Mouse (Mus musculus) thymus, adult 2 months (tissue): ENCODE results near the gene Dexi. TPM values are rescaled to one million over a fixed set of nuclear protein-coding genes. Genes with fewer than 3 reads are reported as not detected.

Source experiments
- DNase-seq: peaks from one replicate; pipeline ENCODE4 v3.0.0; 2021
- H3K27ac ChIP-seq: fragments of 200-500 bp; 2 replicates; pipeline ENCODE4 v1.5.1; 2012; ENCODE audit warnings: low read length, control low read depth; ENCODE audit not compliant: control insufficient read depth, insufficient read depth
- H3K27me3 ChIP-seq: fragments of 200-500 bp; 2 replicates; pipeline ENCODE4 v1.6.1; 2012; ENCODE audit warnings: mild to moderate bottlenecking, low read length, moderate library complexity, mixed read lengths; ENCODE audit not compliant: control insufficient read depth, insufficient read depth
- H3K36me3 ChIP-seq: fragments of 200-500 bp; 2 replicates; pipeline ENCODE4 v1.6.1; 2012; ENCODE audit warnings: mild to moderate bottlenecking, low read length, moderate library complexity; ENCODE audit not compliant: control insufficient read depth, insufficient read depth
- H3K4me1 ChIP-seq: fragments of 200-500 bp; replicated peaks from 2 replicates; pipeline ENCODE4 v1.6.1; 2012; ENCODE audit warnings: low read length; ENCODE audit not compliant: control insufficient read depth, insufficient read depth
- H3K4me3 ChIP-seq: fragments of 200-500 bp; 2 replicates; pipeline ENCODE4 v1.5.1; 2012; ENCODE audit warnings: mild to moderate bottlenecking, low read length, control low read depth, moderate library complexity; ENCODE audit not compliant: control insufficient read depth, insufficient read depth
- CTCF ChIP-seq: fragments of 200-500 bp; IDR thresholded peaks from 2 replicates; pipeline ENCODE4 v1.5.1; 2012; ENCODE audit warnings: mild to moderate bottlenecking, control low read depth, low read length, moderate library complexity, borderline replicate concordance; ENCODE audit not compliant: control insufficient read depth, poor library complexity, insufficient read depth; ENCODE audit errors: extremely low read depth
- POLR2A ChIP-seq: fragments of 200-500 bp; IDR thresholded peaks from 2 replicates; pipeline ENCODE4 v1.6.1; 2012; ENCODE audit warnings: mild to moderate bottlenecking, low read length, control low read depth, moderate library complexity; ENCODE audit not compliant: control insufficient read depth, poor library complexity, insufficient read depth; ENCODE audit errors: extremely low read depth
- WGBS: fragments of 180-500 bp; shearing (Covaris S2); methylation state at CpG from one replicate; pipeline ENCODE4 v1.1.7; 2018; 5-methylcytosine and 5-hydroxymethylcytosine counted together
- polyA plus RNA-seq: library from polyadenylated mRNA; depleted of rRNA; stranded (reverse); fragments of >200 nt; gene quantifications from 2 replicates; pipeline ENCODE4 v1.2.3, GENCODE M21; 2012

Gene Dexi
- polyA plus RNA-seq, 1 experiment = 122 TPM

- H3K36me3 ChIP-seq = no peaks in the 10 kb centered on the region
- no peak overlapping the region for H3K4me3 ChIP-seq
- 0 out of 2 replicates have a peak, but pooled peaks cover 4% of the 10 kb centered on the region for H3K4me1 ChIP-seq
- no peak for TF ChIP-seq CTCF
- TF ChIP-seq POLR2A = no peak
- no peak for DNase-seq
- peak overlapping the region; percentile 13; the same call in 1 of the 2 replicates for H3K27ac ChIP-seq
- 86% methylated on average over 7 of the region's 7 CpGs for WGBS
- H3K27me3 ChIP-seq = no peaks in the 10 kb centered on the region
Observed at GRCm38 (mm10) chr16:10488769-10489481, 53.9 kb downstream of the Dexi start.

GRCm38 (mm10) chr16:10487895-10488493, 54.9 kb downstream of the Dexi start:
- Histone ChIP-seq H3K27ac (no peak overlapping the region), H3K4me3 (no peak overlapping the region), H3K4me1 (0 out of 2 replicates have a peak, but pooled peaks cover 4% of the 10 kb centered on the region), H3K36me3 (no peaks in the 10 kb centered on the region), H3K27me3 (no peaks in the 10 kb centered on the region)
- TF ChIP-seq POLR2A (no peak), CTCF (no peak)
- WGBS = 73% methylated on average over 8 of the region's 8 CpGs
- no peak for DNase-seq

- WGBS = 43% methylated on average over 3 of the region's 3 CpGs
- no peaks in the 10 kb centered on the region for H3K27me3 ChIP-seq
- no peak overlapping the region for H3K4me3 ChIP-seq
- TF ChIP-seq CTCF = no peak
- TF ChIP-seq POLR2A = no peak
- no peak overlapping the region for H3K27ac ChIP-seq
- H3K4me1 ChIP-seq = 0 out of 2 replicates have a peak, but pooled peaks cover 4% of the 10 kb centered on the region
- H3K36me3 ChIP-seq = no peaks in the 10 kb centered on the region
- no peak for DNase-seq
Observed at GRCm38 (mm10) chr16:10486993-10487392, 55.9 kb downstream of the Dexi start.

- Histone ChIP-seq H3K27ac (no peak overlapping the region), H3K4me1 (no peaks in the 10 kb centered on the region), H3K36me3 (no peaks in the 10 kb centered on the region), H3K4me3 (no peak overlapping the region), H3K27me3 (no peaks in the 10 kb centered on the region)
- 60% methylated on average over 4 of the region's 4 CpGs for WGBS
- no peak for DNase-seq
- TF ChIP-seq CTCF (no peak), POLR2A (no peak)
Observed at GRCm38 (mm10) chr16:10482343-10482742, 60.5 kb downstream of the Dexi start.

GRCm38 (mm10) chr16:10479857-10480256, 63.0 kb downstream of the Dexi start, which contains the start of gene Ciita:
Ciita (plus strand) TSS chr16:10480059.
- Histone ChIP-seq H3K4me1 (no peaks in the 10 kb centered on the region), H3K27ac (no peak within 1 kb of the TSS), H3K36me3 (no peaks in the 10 kb centered on the region), H3K4me3 (no peak within 1 kb of the TSS), H3K27me3 (no peaks in the 10 kb centered on the region)
- no peak for DNase-seq
- 94% methylated on average over 5 of the region's 5 CpGs for WGBS
- TF ChIP-seq CTCF = no peak
- no peak for TF ChIP-seq POLR2A

- TF ChIP-seq CTCF = no peak
- no peak for TF ChIP-seq POLR2A
- no peak for DNase-seq
- no peak overlapping the region for H3K27ac ChIP-seq
- no peaks in the 10 kb centered on the region for H3K27me3 ChIP-seq
- H3K4me3 ChIP-seq = no peak overlapping the region
- WGBS = 82% methylated on average over 2 of the region's 2 CpGs
- H3K4me1 ChIP-seq = no peaks in the 10 kb centered on the region
- H3K36me3 ChIP-seq = no peaks in the 10 kb centered on the region
Observed at GRCm38 (mm10) chr16:10475919-10476318, 66.9 kb downstream of the Dexi start.

GRCm38 (mm10) chr16:10474956-10475355, 67.9 kb downstream of the Dexi start:
- Histone ChIP-seq H3K27ac (no peak overlapping the region), H3K27me3 (no peaks in the 10 kb centered on the region), H3K4me3 (no peak overlapping the region), H3K4me1 (peaks cover 2% of the 10 kb centered on the region; the same call in 1 of the 2 replicates), H3K36me3 (no peaks in the 10 kb centered on the region)
- WGBS = 84% methylated on average over 3 of the region's 3 CpGs
- no peak for TF ChIP-seq CTCF
- TF ChIP-seq POLR2A = no peak
- no peak for DNase-seq
